Mouse (Mus musculus) ES-Bruce4 (cell line): Measurements from ENCODE around the gene Mrgpre. TPM values are rescaled to one million over a fixed set of nuclear protein-coding genes. Genes with fewer than 3 reads are reported as not detected.

Experiments used
- H3K27ac ChIP-seq: 2 replicates; pipeline ENCODE4 v1.5.1; 2012; ENCODE audit warnings: low read length, inconsistent platforms; ENCODE audit not compliant: insufficient read depth
- H3K27me3 ChIP-seq: 2 replicates; pipeline ENCODE4 v1.6.1; 2012; ENCODE audit warnings: mild to moderate bottlenecking, low read length, inconsistent platforms; ENCODE audit not compliant: control insufficient read depth, poor library complexity, insufficient read depth, severe bottlenecking
- H3K36me3 ChIP-seq: 2 replicates; pipeline ENCODE4 v1.6.1; 2012; ENCODE audit warnings: inconsistent platforms, mild to moderate bottlenecking, low read length, moderate library complexity; ENCODE audit not compliant: control insufficient read depth, poor library complexity, insufficient read depth, severe bottlenecking
- H3K4me1 ChIP-seq: one replicate; pipeline ENCODE4 v1.8.1; 2011; ENCODE audit warnings: low read length; ENCODE audit not compliant: control insufficient read depth, insufficient read depth
- H3K4me3 ChIP-seq: 2 replicates; pipeline ENCODE4 v1.5.1; 2011; ENCODE audit warnings: low read depth, mild to moderate bottlenecking, low read length
- H3K9ac ChIP-seq: 2 replicates; pipeline ENCODE4 v1.6.1; 2012; ENCODE audit warnings: low read depth, mild to moderate bottlenecking, inconsistent platforms; ENCODE audit not compliant: poor library complexity, severe bottlenecking
- H3K9me3 ChIP-seq: replicated peaks from 2 replicates; pipeline ENCODE4 v1.6.1; 2012; ENCODE audit warnings: mild to moderate bottlenecking, low read length, inconsistent platforms; ENCODE audit not compliant: control insufficient read depth, poor library complexity, insufficient read depth, severe bottlenecking
- CTCF ChIP-seq: IDR thresholded peaks from one replicate; pipeline ENCODE4 v1.8.1; 2011; ENCODE audit warnings: low read depth, low read length
- EP300 ChIP-seq: IDR thresholded peaks from 2 replicates; pipeline ENCODE4 v1.6.1; 2011; ENCODE audit warnings: low read depth, low read length; ENCODE audit not compliant: insufficient read depth
- POLR2A ChIP-seq: IDR thresholded peaks from one replicate; pipeline ENCODE4 v1.8.1; 2011; ENCODE audit warnings: low read length; ENCODE audit not compliant: insufficient read depth
- polyA plus RNA-seq: library from polyadenylated mRNA; stranded (reverse); fragments of >200 nt; gene quantifications from 2 replicates; pipeline ENCODE4 v1.2.4, GENCODE M21; 2011; ENCODE audit warnings: low read depth; ENCODE audit not compliant: missing spikeins, insufficient read depth, insufficient read length

Mrgpre gene
- polyA plus RNA-seq, 1 experiment, result 0.48 TPM

DNA sequence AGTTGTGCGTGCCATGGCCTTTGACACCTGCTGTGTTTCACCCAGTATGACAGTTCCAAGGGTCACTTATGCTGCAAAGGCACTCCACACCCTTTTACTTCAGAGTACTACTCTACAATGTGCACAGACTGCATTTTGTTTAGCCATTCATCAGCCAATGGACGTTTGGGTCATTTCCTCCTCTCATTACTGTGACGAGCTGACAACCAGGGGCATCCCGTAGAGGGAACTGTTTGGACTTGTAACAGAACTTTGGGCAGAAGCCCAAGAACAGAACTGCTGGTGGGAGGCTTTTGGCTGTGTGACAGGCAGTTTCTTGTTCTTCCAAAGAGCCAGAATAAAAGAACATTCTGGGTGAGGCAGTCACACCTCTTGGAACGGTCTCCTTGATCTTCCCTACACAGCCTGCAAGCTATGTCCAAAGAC lies 20.9 kb upstream of the Mrgpre start:
- TF ChIP-seq EP300 (no peak), CTCF (no peak), POLR2A (no peak)
- Histone ChIP-seq H3K9ac (no peak overlapping the region), H3K36me3 (0 out of 2 replicates have a peak, but pooled peaks cover 2% of the 10 kb centered on the region), H3K27me3 (no peaks in the 10 kb centered on the region), H3K4me1 (no peaks in the 10 kb centered on the region), H3K4me3 (no peak overlapping the region), H3K27ac (no peak overlapping the region), H3K9me3 (no peaks in the 10 kb centered on the region)

DNA sequence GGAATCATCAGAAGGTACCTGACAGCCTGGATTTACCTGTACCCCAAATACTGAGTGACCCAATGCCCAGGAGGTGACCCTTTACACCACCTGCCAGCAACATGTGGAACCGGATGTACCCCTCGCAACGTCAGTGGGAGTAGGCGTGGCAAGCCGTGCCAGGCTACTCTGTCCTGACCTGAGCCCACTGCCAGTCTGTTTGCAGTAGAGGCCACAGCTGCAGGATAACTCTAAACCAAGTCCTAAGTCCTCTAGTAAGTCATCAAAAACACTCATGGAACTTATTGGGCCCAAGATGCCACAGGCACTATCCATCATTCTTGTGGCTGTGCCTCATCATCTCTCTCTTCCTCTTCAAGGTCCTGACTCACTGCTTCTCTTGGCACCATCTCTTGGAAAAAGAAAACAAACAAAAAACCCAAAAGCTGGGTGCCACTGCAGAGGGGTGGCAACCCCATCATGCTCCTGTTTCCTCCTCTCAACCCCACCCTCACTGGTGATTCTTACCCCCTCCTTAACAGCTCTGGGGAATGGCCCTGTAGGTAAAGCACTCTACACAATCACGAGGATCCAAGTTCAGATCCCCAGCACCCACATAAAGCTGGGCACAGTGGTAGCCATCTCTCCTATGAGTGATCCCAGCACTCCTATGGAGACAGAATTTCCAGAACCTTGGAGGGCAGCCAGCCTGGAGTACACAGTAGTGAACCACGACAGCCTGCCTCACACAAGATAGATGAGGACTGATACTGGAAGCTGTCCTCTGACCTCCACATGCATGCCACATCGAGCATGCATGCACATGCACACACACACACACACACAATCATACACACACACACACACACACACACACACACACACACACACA lies 17.1 kb upstream of the Mrgpre start:
- H3K36me3 ChIP-seq, result peaks cover 8% of the 10 kb centered on the region; the same call in 1 of the 2 replicates
- no peak overlapping the region for H3K9ac ChIP-seq
- H3K27me3 ChIP-seq, result no peaks in the 10 kb centered on the region
- H3K9me3 ChIP-seq, result no peaks in the 10 kb centered on the region
- H3K4me1 ChIP-seq, result no peaks in the 10 kb centered on the region
- H3K27ac ChIP-seq, result no peak overlapping the region
- no peak for TF ChIP-seq POLR2A
- TF ChIP-seq CTCF, result no peak
- no peak for TF ChIP-seq EP300
- no peak overlapping the region for H3K4me3 ChIP-seq

DNA sequence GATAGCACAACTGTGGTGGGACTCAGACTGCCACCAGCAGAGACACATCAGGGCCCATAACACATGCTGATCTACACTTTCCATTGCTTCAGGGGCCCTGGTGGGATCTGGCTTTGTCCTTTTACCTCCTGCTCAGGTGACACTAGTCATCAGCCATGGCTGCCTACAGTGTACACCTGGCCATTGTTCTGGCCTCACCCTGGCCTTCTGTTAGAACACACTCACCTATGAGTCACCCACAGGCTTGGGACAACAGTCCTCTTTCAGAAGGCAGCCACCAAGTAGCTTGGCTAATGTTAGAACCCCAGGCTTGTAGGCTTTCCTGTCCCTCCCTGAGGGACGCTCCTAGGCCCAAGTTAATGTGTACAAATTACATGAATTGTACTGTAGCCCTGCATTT lies 16.5 kb upstream of the Mrgpre start:
- H3K36me3 ChIP-seq, result peaks cover 8% of the 10 kb centered on the region; the same call in 1 of the 2 replicates
- H3K9ac ChIP-seq, result no peak overlapping the region
- no peaks in the 10 kb centered on the region for H3K4me1 ChIP-seq
- no peak overlapping the region for H3K27ac ChIP-seq
- no peaks in the 10 kb centered on the region for H3K9me3 ChIP-seq
- no peak for TF ChIP-seq EP300
- no peak for TF ChIP-seq CTCF
- H3K4me3 ChIP-seq, result no peak overlapping the region
- no peaks in the 10 kb centered on the region for H3K27me3 ChIP-seq

DNA sequence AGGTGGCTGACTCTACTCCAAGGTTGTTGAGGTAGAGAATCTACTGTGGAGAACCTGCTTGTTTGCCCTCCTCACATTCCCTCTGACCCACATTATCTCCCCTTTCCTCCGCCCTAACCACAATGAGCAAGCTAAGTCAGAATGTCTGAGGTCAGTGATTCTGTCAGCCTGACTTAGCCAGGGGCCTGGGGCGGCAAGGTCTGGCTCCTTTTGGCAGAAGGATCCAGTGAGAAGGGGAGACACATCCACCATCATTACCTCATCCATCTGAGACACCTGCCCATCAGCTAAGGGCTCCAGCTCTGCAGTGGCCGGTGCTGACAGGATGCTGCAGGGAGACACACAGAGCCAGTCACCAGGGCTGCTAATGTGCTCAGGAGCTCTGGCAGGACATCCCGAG lies 14.5 kb upstream of the Mrgpre start:
- Histone ChIP-seq H3K4me3 (no peak overlapping the region), H3K9ac (no peak overlapping the region), H3K4me1 (no peaks in the 10 kb centered on the region), H3K9me3 (no peaks in the 10 kb centered on the region), H3K27me3 (no peaks in the 10 kb centered on the region), H3K27ac (no peak overlapping the region), H3K36me3 (peaks cover 8% of the 10 kb centered on the region; the same call in 1 of the 2 replicates)
- TF ChIP-seq POLR2A, result no peak

DNA sequence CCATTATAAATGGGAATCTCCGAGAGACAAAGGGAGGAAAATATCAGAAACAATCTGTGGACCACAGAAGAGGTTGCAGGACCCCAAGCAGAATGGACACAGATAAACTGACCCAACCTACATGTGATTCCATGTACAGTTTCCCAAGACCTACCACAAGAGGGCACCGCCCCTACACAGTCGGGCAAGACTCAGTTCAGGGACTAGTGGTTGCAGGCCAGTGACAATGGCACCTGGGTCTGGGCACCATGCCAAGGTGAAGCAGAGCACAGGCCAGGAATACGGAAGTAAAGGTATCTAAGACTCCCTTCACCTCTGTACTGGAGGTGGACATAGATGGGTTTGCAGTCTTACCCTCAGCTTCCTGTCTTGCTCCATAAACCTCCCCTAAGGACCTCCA lies 8.8 kb upstream of the Mrgpre start:
- TF ChIP-seq POLR2A (no peak), EP300 (no peak), CTCF (peak; percentile 74)
- no peaks in the 10 kb centered on the region; the same call in 1 of the 2 replicates for H3K9me3 ChIP-seq
- peaks cover 7% of the 10 kb centered on the region; the same call in 1 of the 2 replicates for H3K36me3 ChIP-seq
- no peak overlapping the region for H3K4me3 ChIP-seq
- no peaks in the 10 kb centered on the region for H3K4me1 ChIP-seq
- no peak overlapping the region for H3K9ac ChIP-seq
- no peak overlapping the region for H3K27ac ChIP-seq
- H3K27me3 ChIP-seq, result no peaks in the 10 kb centered on the region

DNA sequence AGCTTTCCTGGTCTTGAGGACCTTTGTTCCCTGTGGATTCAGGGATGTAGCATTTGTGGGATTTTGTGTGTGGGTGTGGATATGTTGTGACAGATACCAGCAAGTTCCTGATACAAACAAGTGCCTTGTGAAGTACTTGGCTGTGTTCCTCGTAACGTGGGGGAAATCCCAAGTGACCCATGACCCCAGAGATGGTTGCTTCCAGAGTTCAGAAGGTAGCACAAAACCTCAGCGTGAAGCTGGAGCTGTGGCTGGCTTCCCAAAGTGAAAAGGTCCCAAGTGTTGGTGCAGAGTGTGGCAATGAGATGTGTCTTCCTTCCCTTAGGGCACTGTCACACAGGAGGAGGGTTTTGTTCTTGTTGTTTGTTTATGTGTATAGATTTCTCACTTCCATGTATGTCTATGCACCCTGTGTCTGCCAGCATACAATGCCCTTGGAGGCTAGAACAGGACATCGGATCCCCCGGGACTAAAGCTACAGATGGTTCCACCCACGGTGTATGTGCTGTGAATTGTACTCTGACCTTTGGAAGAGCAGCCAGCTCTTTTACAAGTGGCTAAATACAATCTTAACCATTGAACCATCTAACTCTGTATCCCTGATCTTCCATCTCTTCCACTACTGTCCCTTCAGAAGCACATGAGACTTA lies 8.2 kb upstream of the Mrgpre start:
- Histone ChIP-seq H3K27me3 (no peaks in the 10 kb centered on the region), H3K9me3 (no peaks in the 10 kb centered on the region; the same call in 1 of the 2 replicates)
- no peak for TF ChIP-seq POLR2A
- no peak for TF ChIP-seq EP300

More for the DNA sequence above, 8.2 kb upstream of the Mrgpre start:
- H3K4me1 ChIP-seq, result no peaks in the 10 kb centered on the region
- 0 out of 2 replicates have a peak, but pooled peaks cover 3% of the 10 kb centered on the region for H3K36me3 ChIP-seq
- no peak overlapping the region for H3K27ac ChIP-seq
- H3K9ac ChIP-seq, result no peak overlapping the region
- H3K4me3 ChIP-seq, result no peak overlapping the region
